Mouse (Mus musculus): ENCODE data around the gene Slc38a4.

- no peak for TF ChIP-seq GATA1 (IDR thresholded peaks at IDR 0.05; ENCODE audit: low read length)
- no peak for TF ChIP-seq TAL1 (IDR thresholded peaks at IDR 0.05; ENCODE audit: low read length)
These were observed 95.4 kb downstream of the Slc38a4 start for GRCm38 (mm10) chr15:96960343-96960742.
